Mouse (Mus musculus) activated CD4-positive, CD25-positive, alpha-beta regulatory T cell (primary cell): ENCODE data around the gene Zcchc17. TPM values are rescaled to one million over a fixed set of nuclear protein-coding genes. Genes with fewer than 3 reads are reported as not detected.

Source experiments
- polyA plus RNA-seq, 2 experiments: library from polyadenylated mRNA; unstranded; fragments of 100-300 nt; shearing (Covaris generic); gene quantifications; one replicate each; pipeline ENCODE4 v1.2.1; 2017

The Zcchc17 gene
- 10 to 100 TPM; 64.6 to 69.6 TPM for polyA plus RNA-seq

GRCm38 (mm10) chr4:130359486-130360237 lies at the start of gene Zcchc17, which contains the start of gene Snrnp40:
Gene Zcchc17, minus strand, starts transcription at chr4:130359943.
Gene Snrnp40, plus strand, starts transcription at chr4:130360132.

GRCm38 (mm10) chr4:130308231-130309081 lies 51.3 kb downstream of the Zcchc17 start, which contains the start of the genes Fabp3 and Gm10570:
Gene Fabp3, plus strand, starts transcription at chr4:130308595.
Gene Gm10570, minus strand, starts transcription at chr4:130308674.

GRCm38 (mm10) chr4:130279105-130279504 lies 80.6 kb downstream of the Zcchc17 start, which contains the start of gene Serinc2:
Gene Serinc2, minus strand, starts transcription at chr4:130279205.

Other genes starting within 250 kb of the Zcchc17 start
- not detected for gene Hcrtr1, start 220.6 kb downstream of the Zcchc17 start, polyA plus RNA-seq
- not detected for gene Tinagl1, start 184.8 kb downstream of the Zcchc17 start, polyA plus RNA-seq
- not detected for gene Gm853, start 137.5 kb downstream of the Zcchc17 start, polyA plus RNA-seq
- gene Serinc2, start 80.7 kb downstream of the Zcchc17 start, polyA plus RNA-seq = not detected
- gene Fabp3, start 51.3 kb downstream of the Zcchc17 start, polyA plus RNA-seq = under 1 TPM in 1 of 2 experiments, not detected in 1; 0.93 TPM
- gene Gm10570, start 51.3 kb downstream of the Zcchc17 start, polyA plus RNA-seq = under 1 TPM in 1 of 2 experiments, not detected in 1; 0.84 TPM
- gene Snrnp40, start 189 bp upstream of the Zcchc17 start, polyA plus RNA-seq = 100 to 1,000 TPM; 114 to 136 TPM
- not detected for gene Nkain1, start 214.2 kb upstream of the Zcchc17 start, polyA plus RNA-seq